Mouse (Mus musculus) MEL (cell line): Measurements from ENCODE around the gene Ankrd44.

Experiments
- CTCF ChIP-seq, 3 experiments: IDR thresholded peaks in 2 of 3; conservative IDR thresholded peaks in 1 of 3; 2 replicates each; pipeline ENCODE4 v1.5.1; 2011 to 2012; ENCODE audit warnings: low read length in 3 of 3, low read depth in 2 of 3, mild to moderate bottlenecking in 2 of 3, improper control_type of control experiment in 1 of 3, inconsistent platforms in 1 of 3, mixed read lengths in 1 of 3, moderate library complexity in 1 of 3; ENCODE audit not compliant: control insufficient read depth in 1 of 3, insufficient read depth in 1 of 3, poor library complexity in 1 of 3, severe bottlenecking in 1 of 3
- EP300 ChIP-seq, 2 experiments: IDR thresholded peaks; 2 replicates each; pipeline ENCODE4 v1.6.1; 2011; ENCODE audit warnings: improper control_type of control experiment in 2 of 2, low read length in 2 of 2, low read depth in 1 of 2, mild to moderate bottlenecking in 1 of 2
- ETS1 ChIP-seq: IDR thresholded peaks from 2 replicates; pipeline ENCODE4 v1.6.1; 2012; ENCODE audit warnings: low read depth, mild to moderate bottlenecking, inconsistent platforms, low read length, improper control_type of control experiment, moderate library complexity
- HCFC1 ChIP-seq: IDR thresholded peaks from 2 replicates; pipeline ENCODE4 v1.6.1; 2012; ENCODE audit warnings: low read depth, mild to moderate bottlenecking, inconsistent platforms, low read length, improper control_type of control experiment, moderate library complexity
- MEF2A ChIP-seq: IDR thresholded peaks from 2 replicates; pipeline ENCODE4 v1.6.1; 2014; ENCODE audit warnings: low read depth, mild to moderate bottlenecking, inconsistent platforms, low read length, improper control_type of control experiment; ENCODE audit not compliant: poor library complexity, insufficient replicate concordance, severe bottlenecking; ENCODE audit errors: extremely low read depth
- POLR2A ChIP-seq, 2 experiments: IDR thresholded peaks; 2 replicates each; pipeline ENCODE4 v1.6.1; 2011 to 2012; ENCODE audit warnings: low read length in 2 of 2, mild to moderate bottlenecking in 2 of 2, control low read depth in 1 of 2, improper control_type of control experiment in 1 of 2, low read depth in 1 of 2, moderate library complexity in 1 of 2; ENCODE audit not compliant: control insufficient read depth in 1 of 2, insufficient read depth in 1 of 2, poor library complexity in 1 of 2
- UBTF ChIP-seq: IDR thresholded peaks from 2 replicates; pipeline ENCODE4 v1.6.1; 2012; ENCODE audit warnings: low read depth, mild to moderate bottlenecking, inconsistent platforms, low read length, improper control_type of control experiment, moderate library complexity, borderline replicate concordance; ENCODE audit not compliant: insufficient read depth

DNA sequence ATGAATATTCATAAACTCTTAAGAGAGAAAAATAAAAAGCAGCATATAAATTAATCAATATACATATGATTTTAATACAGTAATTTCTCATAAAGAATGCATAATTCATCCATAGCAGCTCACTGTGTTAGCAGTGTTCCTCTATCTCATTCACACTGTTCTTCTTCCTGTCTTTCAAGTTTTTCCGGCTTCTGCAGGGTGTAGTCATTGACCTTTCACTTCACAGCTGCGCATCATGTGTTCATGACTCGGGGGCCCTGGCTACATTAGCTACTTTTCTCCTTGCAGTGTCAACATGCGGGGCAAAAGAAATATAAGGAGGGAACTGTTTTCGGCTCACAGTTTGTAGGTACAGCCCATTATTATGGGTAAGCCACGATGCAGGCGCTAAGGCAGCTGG is 314.3 kb downstream of the Ankrd44 start:
- no peak for TF ChIP-seq EP300 (IDR thresholded peaks at IDR 0.05; ENCODE audit: low read depth in 1 of 2, low read length in 2 of 2)
- TF ChIP-seq POLR2A (IDR thresholded peaks at IDR 0.05; ENCODE audit: control insufficient read depth in 1 of 2, insufficient read depth in 1 of 2, low read depth in 1 of 2, low read length in 2 of 2, poor library complexity in 1 of 2), result no peak
- TF ChIP-seq CTCF (IDR thresholded peaks at IDR 0.05 in 2 of 3, conservative IDR thresholded peaks at IDR 0.05 in 1 of 3; ENCODE audit: control insufficient read depth in 1 of 3, insufficient read depth in 1 of 3, low read depth in 2 of 3, low read length in 3 of 3, poor library complexity in 1 of 3, severe bottlenecking in 1 of 3), result no peak
- TF ChIP-seq HCFC1, result no peak
- no peak for TF ChIP-seq UBTF
- TF ChIP-seq ETS1, result no peak
- no peak for TF ChIP-seq MEF2A
